Mouse (Mus musculus): ENCODE measurements at regions not wholly inside any gene's neighbourhood (a gene's known extent, or its start where the extent isn't known, plus 50 kb on each side); places are given as distances from the start of the nearest gene placed in this dataset.

DNA sequence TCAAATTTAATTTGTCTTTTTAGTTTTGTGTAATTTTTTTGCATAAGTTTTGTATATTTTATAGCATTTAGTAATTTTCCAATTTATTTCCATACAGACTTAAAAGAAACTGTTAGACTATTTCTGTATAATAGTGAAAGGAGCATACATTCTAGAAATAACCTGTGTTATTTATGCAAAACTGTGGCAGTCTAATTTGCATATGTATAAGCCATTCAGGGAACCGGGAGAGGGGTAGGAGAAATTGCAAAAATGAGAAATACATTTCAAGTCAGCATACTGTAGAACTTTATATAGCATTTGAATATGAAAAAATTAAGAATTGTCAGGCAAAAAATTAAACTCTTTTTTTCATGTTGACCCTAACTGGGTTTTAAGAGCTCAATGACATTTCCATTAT, 364.3 kb downstream of the Lmo7 start:
- 95% methylated on average over 1 of the region's 1 CpGs for WGBS
- ATAC-seq (ENCODE audit: low FRiP score, low TSS enrichment), result no peak

DNA sequence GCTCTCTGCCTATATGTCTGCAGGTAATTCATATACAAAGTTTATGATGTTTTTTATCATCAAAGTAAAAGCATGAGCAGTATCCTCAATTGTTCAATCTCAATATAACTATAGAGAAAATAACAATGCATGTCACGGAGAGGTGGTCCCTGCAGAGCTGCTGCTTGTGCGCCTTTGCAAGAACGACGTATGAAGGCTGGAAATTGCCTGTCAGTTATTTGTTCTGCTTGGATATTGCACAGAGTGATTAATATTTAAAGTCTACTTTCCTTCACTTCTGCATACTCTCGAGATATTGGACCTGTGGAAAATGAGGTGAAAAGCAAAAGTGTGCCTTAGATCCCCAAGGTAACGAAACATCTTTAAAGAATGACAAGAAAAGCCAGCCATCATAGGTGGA, 362.8 kb downstream of the Lmo7 start:
- Histone ChIP-seq H3K9ac (replicated peaks; ENCODE audit: low read length) (no peak overlapping the region), H3K27me3 (ENCODE audit: insufficient read depth, low read length) (no peaks in the 10 kb centered on the region), H3K4me1 (ENCODE audit: insufficient read depth, low read length) (no peaks in the 10 kb centered on the region), H3K36me3 (ENCODE audit: insufficient read depth, low read length) (no peaks in the 10 kb centered on the region), H3K9me3 (ENCODE audit: low read length) (no peaks in the 10 kb centered on the region), H3K27ac (ENCODE audit: low read length) (no peak overlapping the region), H3K4me3 (ENCODE audit: low read length) (no peak overlapping the region), H3K4me2 (replicated peaks; ENCODE audit: low read depth, low read length) (no peak overlapping the region)
- WGBS, result 79% methylated on average over 6 of the region's 6 CpGs
- no peak for ATAC-seq (ENCODE audit: low FRiP score, low TSS enrichment)

More for the DNA sequence above, 364.3 kb downstream of the Lmo7 start:
- Histone ChIP-seq H3K27ac (ENCODE audit: low read length) (no peak overlapping the region), H3K4me1 (ENCODE audit: insufficient read depth, low read length) (no peaks in the 10 kb centered on the region), H3K27me3 (ENCODE audit: insufficient read depth, low read length) (no peaks in the 10 kb centered on the region), H3K4me2 (replicated peaks; ENCODE audit: low read depth, low read length) (no peak overlapping the region), H3K4me3 (ENCODE audit: low read length) (no peak overlapping the region), H3K36me3 (ENCODE audit: insufficient read depth, low read length) (no peaks in the 10 kb centered on the region), H3K9ac (replicated peaks; ENCODE audit: low read length) (no peak overlapping the region), H3K9me3 (ENCODE audit: low read length) (no peaks in the 10 kb centered on the region)

DNA sequence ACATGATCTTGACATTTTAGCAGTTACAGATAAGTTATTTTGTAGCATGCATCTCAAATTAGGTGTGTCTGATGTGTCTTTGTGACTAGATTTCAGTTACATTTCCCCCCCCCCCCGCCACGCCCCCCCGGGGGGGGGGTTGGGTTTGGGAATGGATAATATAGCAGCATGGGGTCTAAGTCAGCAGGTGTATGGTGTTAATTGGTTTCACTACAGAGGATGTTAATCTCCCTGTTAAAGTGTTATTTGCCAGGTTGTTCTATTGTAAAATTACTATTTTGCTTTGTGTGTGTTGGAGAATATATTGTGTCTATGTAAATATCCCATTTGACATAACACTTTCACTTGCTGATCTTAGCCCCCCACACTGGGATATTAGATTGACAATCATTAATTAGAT, 319.2 kb downstream of the Lmo7 start:
- Histone ChIP-seq H3K4me3 (ENCODE audit: low read length) (no peak overlapping the region), H3K4me1 (ENCODE audit: insufficient read depth, low read length) (no peaks in the 10 kb centered on the region), H3K27ac (ENCODE audit: low read length) (no peak overlapping the region), H3K27me3 (ENCODE audit: insufficient read depth, low read length) (no peaks in the 10 kb centered on the region), H3K9ac (replicated peaks; ENCODE audit: low read length) (no peak overlapping the region), H3K9me3 (ENCODE audit: low read length) (no peaks in the 10 kb centered on the region), H3K36me3 (ENCODE audit: insufficient read depth, low read length) (no peaks in the 10 kb centered on the region), H3K4me2 (replicated peaks; ENCODE audit: low read depth, low read length) (no peak overlapping the region)
- ATAC-seq (ENCODE audit: low FRiP score, low TSS enrichment), result no peak
- WGBS, result 14% methylated on average over 3 of the region's 3 CpGs

DNA sequence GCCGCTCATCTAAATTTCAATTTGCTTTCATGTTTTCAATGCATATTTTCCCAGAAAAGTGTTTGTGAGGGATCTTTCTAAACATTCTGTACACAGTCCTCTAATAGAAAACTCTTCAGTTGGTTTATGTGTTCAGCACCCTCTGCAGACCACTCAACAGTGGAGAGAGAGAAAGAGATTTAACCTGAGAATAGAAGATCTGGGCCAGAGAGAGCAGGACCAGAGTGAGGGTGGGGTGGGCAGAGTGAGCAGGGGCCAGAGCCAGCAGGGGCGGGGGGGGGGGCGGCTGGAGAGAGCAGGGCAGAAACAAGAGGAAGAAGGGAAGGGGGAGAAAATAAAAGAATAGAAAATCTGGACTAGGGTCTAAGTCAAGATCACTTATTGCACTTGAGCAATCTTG, 318.7 kb downstream of the Lmo7 start:
- Histone ChIP-seq H3K27me3 (ENCODE audit: insufficient read depth, low read length) (no peaks in the 10 kb centered on the region), H3K4me3 (ENCODE audit: low read length) (no peak overlapping the region), H3K4me2 (replicated peaks; ENCODE audit: low read depth, low read length) (no peak overlapping the region), H3K9me3 (ENCODE audit: low read length) (no peaks in the 10 kb centered on the region), H3K4me1 (ENCODE audit: insufficient read depth, low read length) (no peaks in the 10 kb centered on the region), H3K27ac (ENCODE audit: low read length) (no peak overlapping the region), H3K9ac (replicated peaks; ENCODE audit: low read length) (no peak overlapping the region), H3K36me3 (ENCODE audit: insufficient read depth, low read length) (no peaks in the 10 kb centered on the region)
- 60% methylated on average over 2 of the region's 3 CpGs for whole genome bisulfite sequencing
- no peak for ATAC-seq (ENCODE audit: low FRiP score, low TSS enrichment)

DNA sequence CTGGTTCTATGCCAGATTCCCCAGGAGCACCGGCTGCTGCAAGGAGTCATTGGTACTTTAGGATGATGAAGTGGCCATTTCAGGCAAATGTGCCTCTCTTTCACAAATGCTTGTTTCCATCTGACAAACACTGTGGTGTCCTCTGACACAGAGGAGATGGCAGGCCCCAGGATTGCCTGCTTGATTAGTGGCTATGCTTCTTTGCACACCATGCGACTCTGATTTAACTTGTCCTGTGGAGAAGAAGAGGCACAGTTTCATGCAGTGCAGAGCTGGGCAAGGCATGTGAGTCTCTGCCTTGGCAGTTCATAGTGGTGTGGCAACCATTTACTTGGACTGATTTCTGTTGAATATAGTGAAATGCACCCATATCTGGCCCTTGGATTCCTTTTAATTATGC, 308.4 kb downstream of the Lmo7 start:
- Histone ChIP-seq H3K4me2 (replicated peaks; ENCODE audit: low read depth, low read length) (no peak overlapping the region), H3K27ac (ENCODE audit: low read length) (no peak overlapping the region), H3K9me3 (ENCODE audit: low read length) (no peaks in the 10 kb centered on the region), H3K9ac (replicated peaks; ENCODE audit: low read length) (no peak overlapping the region), H3K4me3 (ENCODE audit: low read length) (no peak overlapping the region), H3K4me1 (ENCODE audit: insufficient read depth, low read length) (0 out of 2 replicates have a peak, but pooled peaks cover 6% of the 10 kb centered on the region), H3K36me3 (ENCODE audit: insufficient read depth, low read length) (no peaks in the 10 kb centered on the region), H3K27me3 (ENCODE audit: insufficient read depth, low read length) (no peaks in the 10 kb centered on the region)
- 74% methylated on average over 2 of the region's 2 CpGs for WGBS
- ATAC-seq (ENCODE audit: low FRiP score, low TSS enrichment), result no peak

DNA sequence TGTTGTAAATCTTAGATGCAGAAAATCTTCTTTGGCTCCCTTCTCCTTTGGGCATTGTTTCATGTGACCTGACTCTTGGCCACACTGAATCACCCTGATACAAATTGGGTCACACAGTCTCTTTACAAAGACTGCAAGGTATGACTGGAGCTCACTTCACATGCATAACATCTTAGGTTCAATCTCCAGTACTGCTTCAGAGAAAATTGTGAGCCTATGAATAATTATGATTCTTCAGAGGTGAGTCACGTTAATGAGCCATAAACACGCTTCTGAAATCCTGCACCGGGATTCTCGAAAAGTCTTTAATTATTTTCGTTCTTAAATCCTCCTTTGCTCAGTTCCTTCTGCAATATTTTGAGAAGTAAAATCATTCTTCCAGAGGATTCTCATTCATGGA, 307.7 kb downstream of the Lmo7 start:
- Histone ChIP-seq H3K4me2 (replicated peaks; ENCODE audit: low read depth, low read length) (no peak overlapping the region), H3K4me3 (ENCODE audit: low read length) (no peak overlapping the region), H3K9me3 (ENCODE audit: low read length) (no peaks in the 10 kb centered on the region), H3K4me1 (ENCODE audit: insufficient read depth, low read length) (0 out of 2 replicates have a peak, but pooled peaks cover 6% of the 10 kb centered on the region), H3K27me3 (ENCODE audit: insufficient read depth, low read length) (no peaks in the 10 kb centered on the region), H3K27ac (ENCODE audit: low read length) (no peak overlapping the region), H3K9ac (replicated peaks; ENCODE audit: low read length) (no peak overlapping the region), H3K36me3 (ENCODE audit: insufficient read depth, low read length) (no peaks in the 10 kb centered on the region)
- 85% methylated on average over 5 of the region's 5 CpGs for WGBS
- ATAC-seq (ENCODE audit: low FRiP score, low TSS enrichment), result no peak

DNA sequence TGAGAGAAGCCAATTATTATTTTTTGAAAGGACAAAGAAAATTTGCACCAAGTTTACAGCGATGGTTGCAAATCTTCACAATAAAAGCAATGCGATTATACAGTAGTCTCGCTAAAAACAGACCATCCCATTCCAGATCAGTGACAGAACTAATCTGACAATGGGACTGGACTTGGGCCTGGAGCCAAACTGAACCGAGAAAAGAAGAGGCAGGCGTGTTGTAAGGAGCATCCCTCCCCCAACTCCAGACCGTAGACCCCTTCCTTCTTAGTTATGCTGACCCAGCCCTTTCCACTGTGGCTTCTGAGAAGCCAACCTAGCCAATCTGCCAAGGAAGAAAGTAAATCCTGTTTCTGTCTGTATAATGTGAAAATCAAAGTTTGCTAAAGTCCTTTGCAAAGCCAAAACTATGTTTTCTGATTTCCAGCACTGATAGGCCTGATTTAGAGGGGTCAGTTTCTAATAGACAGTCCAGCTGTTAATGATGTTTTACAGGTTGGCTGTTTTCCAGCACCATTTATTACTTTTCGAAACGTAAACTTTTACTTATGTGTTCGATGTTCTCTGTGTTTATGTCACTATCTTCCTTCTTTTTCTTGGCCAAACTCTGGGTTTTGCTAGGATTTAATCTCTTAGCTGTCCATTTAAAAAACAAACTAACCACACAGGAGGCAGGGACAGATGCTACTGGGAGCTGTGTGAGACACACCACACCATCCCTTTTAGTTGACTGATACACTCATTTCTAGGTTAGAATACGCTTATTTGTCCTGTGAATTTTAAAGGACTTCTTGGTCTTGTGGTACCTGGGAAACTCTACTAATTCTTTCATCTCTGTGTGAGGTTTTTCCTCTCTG, 301.5 kb downstream of the Lmo7 start:
- H3K4me1 ChIP-seq (ENCODE audit: insufficient read depth, low read length), result no peaks in the 10 kb centered on the region
- 51% methylated on average over 10 of the region's 10 CpGs for WGBS
- no peak overlapping the region for H3K4me2 ChIP-seq (replicated peaks; ENCODE audit: low read depth, low read length)
- H3K27me3 ChIP-seq (ENCODE audit: insufficient read depth, low read length), result no peaks in the 10 kb centered on the region
- ATAC-seq (ENCODE audit: low FRiP score, low TSS enrichment), result peak; percentile 51
- H3K9me3 ChIP-seq (ENCODE audit: low read length), result no peaks in the 10 kb centered on the region
- no peak overlapping the region for H3K9ac ChIP-seq (replicated peaks; ENCODE audit: low read length)
- H3K4me3 ChIP-seq (ENCODE audit: low read length), result no peak overlapping the region
- no peaks in the 10 kb centered on the region for H3K36me3 ChIP-seq (ENCODE audit: insufficient read depth, low read length)
- H3K27ac ChIP-seq (ENCODE audit: low read length), result no peak overlapping the region

DNA sequence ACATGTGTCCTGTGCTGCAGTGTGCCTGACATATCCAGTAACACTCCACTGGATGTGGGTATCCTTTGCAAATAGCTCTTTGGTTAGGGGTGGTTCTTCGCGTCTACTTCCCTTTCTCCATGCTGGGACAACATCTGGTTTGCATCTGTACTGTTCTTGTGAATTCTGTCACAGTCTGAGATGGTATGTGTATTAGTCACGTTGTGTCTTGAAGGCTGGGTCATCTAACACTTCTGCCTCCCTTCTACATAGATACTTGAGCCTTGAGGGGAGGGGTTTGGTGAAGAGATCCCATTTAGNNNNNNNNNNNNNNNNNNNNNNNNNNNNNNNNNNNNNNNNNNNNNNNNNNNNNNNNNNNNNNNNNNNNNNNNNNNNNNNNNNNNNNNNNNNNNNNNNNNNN, 294.9 kb downstream of the Lmo7 start:
- no peak overlapping the region for H3K27ac ChIP-seq (ENCODE audit: low read length)
- no peaks in the 10 kb centered on the region for H3K27me3 ChIP-seq (ENCODE audit: insufficient read depth, low read length)
- H3K4me1 ChIP-seq (ENCODE audit: insufficient read depth, low read length), result no peaks in the 10 kb centered on the region
- 52% methylated on average over 3 of the region's 3 CpGs for WGBS
- no peak overlapping the region for H3K4me3 ChIP-seq (ENCODE audit: low read length)
- no peak overlapping the region for H3K4me2 ChIP-seq (replicated peaks; ENCODE audit: low read depth, low read length)
- H3K9me3 ChIP-seq (ENCODE audit: low read length), result no peaks in the 10 kb centered on the region
- no peak overlapping the region for H3K9ac ChIP-seq (replicated peaks; ENCODE audit: low read length)
- H3K36me3 ChIP-seq (ENCODE audit: insufficient read depth, low read length), result no peaks in the 10 kb centered on the region
- no peak for ATAC-seq (ENCODE audit: low FRiP score, low TSS enrichment)

DNA sequence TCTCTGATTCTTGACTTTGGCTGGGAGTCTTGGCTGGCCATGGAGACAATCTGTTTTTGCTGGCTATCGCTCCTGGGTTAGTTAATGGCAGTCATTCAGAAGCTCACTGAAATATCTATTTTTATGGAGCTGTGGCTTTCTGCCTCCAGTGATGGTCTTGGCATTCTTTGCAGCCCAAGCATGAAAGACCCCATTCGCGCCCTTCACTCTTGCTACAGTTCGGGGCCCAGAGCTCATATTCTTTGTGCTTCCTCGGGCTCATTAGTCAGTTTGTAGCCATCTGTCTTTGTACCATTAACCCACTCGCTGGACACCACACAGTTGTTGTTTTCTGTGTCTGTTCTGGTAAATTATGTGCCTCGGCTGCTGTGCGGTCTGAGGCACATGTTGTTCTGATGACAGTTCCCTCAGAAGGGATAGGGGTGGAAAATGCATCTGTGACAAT, 290.4 kb downstream of the Lmo7 start:
- peak; percentile 61; the same call in 1 of the 2 replicates for ATAC-seq (ENCODE audit: low FRiP score, low TSS enrichment)
- no peak overlapping the region for H3K9ac ChIP-seq (replicated peaks; ENCODE audit: low read length)
- no peak overlapping the region for H3K4me3 ChIP-seq (ENCODE audit: low read length)
- peaks cover 2% of the 10 kb centered on the region; the same call in 1 of the 2 replicates for H3K4me1 ChIP-seq (ENCODE audit: insufficient read depth, low read length)
- 45% methylated on average over 8 of the region's 8 CpGs for WGBS
- no peaks in the 10 kb centered on the region for H3K36me3 ChIP-seq (ENCODE audit: insufficient read depth, low read length)
- no peak overlapping the region for H3K27ac ChIP-seq (ENCODE audit: low read length)
- H3K9me3 ChIP-seq (ENCODE audit: low read length), result no peaks in the 10 kb centered on the region
- H3K4me2 ChIP-seq (replicated peaks; ENCODE audit: low read depth, low read length), result no peak overlapping the region
- no peaks in the 10 kb centered on the region for H3K27me3 ChIP-seq (ENCODE audit: insufficient read depth, low read length)

DNA sequence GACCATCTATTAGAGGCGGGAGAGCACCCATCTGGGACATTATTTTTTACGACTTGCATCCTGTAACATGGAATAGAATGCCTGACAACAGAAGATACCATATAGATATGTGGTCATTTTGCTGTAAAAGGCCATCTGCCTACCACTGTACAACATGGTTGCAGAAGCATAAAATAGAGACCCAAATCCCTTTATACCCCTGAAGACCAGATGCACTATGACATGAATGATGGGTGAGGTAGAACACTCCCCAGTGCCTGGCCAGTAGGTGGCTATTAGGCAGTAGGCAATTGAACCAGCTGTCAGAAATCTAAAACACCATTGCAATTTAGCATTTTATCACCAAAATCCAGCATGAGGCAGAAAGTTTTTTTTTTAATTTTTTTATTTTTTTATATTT, 289.6 kb downstream of the Lmo7 start:
- Histone ChIP-seq H3K27ac (ENCODE audit: low read length) (no peak overlapping the region), H3K9me3 (ENCODE audit: low read length) (no peaks in the 10 kb centered on the region), H3K27me3 (ENCODE audit: insufficient read depth, low read length) (no peaks in the 10 kb centered on the region), H3K4me2 (replicated peaks; ENCODE audit: low read depth, low read length) (no peak overlapping the region), H3K36me3 (ENCODE audit: insufficient read depth, low read length) (no peaks in the 10 kb centered on the region), H3K9ac (replicated peaks; ENCODE audit: low read length) (no peak overlapping the region), H3K4me1 (ENCODE audit: insufficient read depth, low read length) (peaks cover 4% of the 10 kb centered on the region; the same call in 1 of the 2 replicates), H3K4me3 (ENCODE audit: low read length) (no peak overlapping the region)
- no peak for ATAC-seq (ENCODE audit: low FRiP score, low TSS enrichment)
- 88% methylated on average over 2 of the region's 2 CpGs for WGBS

Data from kidney, embryonic 16.5 days (tissue).